Mouse (Mus musculus) liver, embryonic 11.5 days (tissue): ENCODE measurements around the gene Gm37240. TPM values are rescaled to one million over a fixed set of nuclear protein-coding genes. Genes with fewer than 3 reads are reported as not detected.

Source experiments
- ATAC-seq: fragments of 200-750 bp; cut with Nextera tagmentation; replicated peaks from 2 replicates; pipeline ENCODE4 v1.8.0; 2017; ENCODE audit warnings: moderate number of reproducible peaks, mild to moderate bottlenecking, moderate TSS enrichment, moderate library complexity; ENCODE audit not compliant: low FRiP score
- DNase-seq: peaks from one replicate; pipeline ENCODE4 v3.0.0-alpha.2; 2017; ENCODE audit warnings: low spot score
- H3K27ac ChIP-seq: fragments of 300-500 bp; sonication (generic); 2 replicates; pipeline ENCODE4 v1.5.1; 2014; ENCODE audit warnings: mild to moderate bottlenecking, low read depth, low read length, control low read depth
- H3K27me3 ChIP-seq: fragments of 300-500 bp; sonication (generic); replicated peaks from 2 replicates; pipeline ENCODE4 v1.6.1; 2014; ENCODE audit warnings: low read length, mixed read lengths; ENCODE audit not compliant: control insufficient read depth, insufficient read depth
- H3K36me3 ChIP-seq: fragments of 300-500 bp; sonication (generic); 2 replicates; pipeline ENCODE4 v1.6.1; 2014; ENCODE audit warnings: mild to moderate bottlenecking, low read length, moderate library complexity, mixed read lengths; ENCODE audit not compliant: control insufficient read depth, insufficient read depth
- H3K4me1 ChIP-seq: fragments of 300-500 bp; sonication (generic); replicated peaks from 2 replicates; pipeline ENCODE4 v1.6.1; 2014; ENCODE audit warnings: low read length, mixed read lengths; ENCODE audit not compliant: control insufficient read depth, insufficient read depth
- H3K4me2 ChIP-seq: fragments of 300-500 bp; sonication (generic); 2 replicates; pipeline ENCODE4 v1.6.1; 2014; ENCODE audit warnings: mild to moderate bottlenecking, control low read depth, moderate library complexity
- H3K4me3 ChIP-seq: fragments of 300-500 bp; sonication (generic); 2 replicates; pipeline ENCODE4 v1.5.1; 2014; ENCODE audit warnings: low read depth, low read length, control low read depth
- H3K9ac ChIP-seq: fragments of 300-500 bp; sonication (generic); 2 replicates; pipeline ENCODE4 v1.6.1; 2014; ENCODE audit warnings: low read depth, low read length, control low read depth
- H3K9me3 ChIP-seq: fragments of 300-500 bp; sonication (generic); 2 replicates; pipeline ENCODE4 v1.6.1; 2016; ENCODE audit warnings: low read length, inconsistent platforms, mixed read lengths; ENCODE audit not compliant: control insufficient read depth
- WGBS: fragments of 180-500 bp; shearing (Covaris S2); extraction: QIAGEN DNeasy Blood & Tissue Kit; methylation state at CpG from one replicate; pipeline ENCODE4 v1.1.7; 2014; 5-methylcytosine and 5-hydroxymethylcytosine counted together
- polyA plus RNA-seq: library from polyadenylated mRNA; unstranded; fragments of >200 nt; fragmentation: Nextera tagmentation; extraction: Ambion mirVana; gene quantifications from 2 replicates; pipeline ENCODE4 v1.2.1, GENCODE M21; 2014

The Gm37240 gene
- polyA plus RNA-seq, 1 experiment from 2014 or later: 1.6 TPM

GRCm38 (mm10) chr3:85148038-85148550 lies 739.2 kb downstream of the Gm37240 start:
- no peak overlapping the region for H3K4me3 ChIP-seq
- ATAC-seq (no peak), DNase-seq (no peak)
- H3K27me3 ChIP-seq: no peaks in the 10 kb centered on the region
- WGBS: 80% methylated on average over 6 of the region's 6 CpGs
- H3K4me1 ChIP-seq: no peaks in the 10 kb centered on the region
- no peak overlapping the region for H3K4me2 ChIP-seq
- no peaks in the 10 kb centered on the region for H3K36me3 ChIP-seq
- no peak overlapping the region for H3K27ac ChIP-seq
- no peaks in the 10 kb centered on the region for H3K9me3 ChIP-seq
- no peak overlapping the region for H3K9ac ChIP-seq

DNA sequence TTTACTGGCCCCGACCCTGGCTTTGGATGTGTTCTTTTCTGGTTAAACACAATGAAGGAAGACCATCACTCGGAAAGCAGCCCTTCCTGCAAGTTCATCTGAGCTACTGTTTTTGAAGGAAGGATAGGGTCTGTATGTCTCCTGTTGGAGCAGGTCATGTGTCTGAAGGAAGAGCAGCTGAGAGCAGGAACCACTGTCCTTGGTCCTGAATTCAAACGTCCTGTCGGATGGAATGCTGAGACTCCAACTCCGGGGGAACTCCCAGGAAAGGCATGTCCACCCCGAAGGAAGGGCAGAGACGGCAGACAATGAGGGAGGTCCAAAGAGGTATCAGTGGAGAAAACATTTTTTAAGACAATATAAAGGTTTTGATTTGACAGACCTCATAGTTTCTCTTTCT lies 741.8 kb downstream of the Gm37240 start:
- Histone ChIP-seq H3K4me1 (no peaks in the 10 kb centered on the region), H3K9ac (no peak overlapping the region), H3K27ac (no peak overlapping the region), H3K4me3 (no peak overlapping the region), H3K36me3 (no peaks in the 10 kb centered on the region), H3K9me3 (no peaks in the 10 kb centered on the region), H3K27me3 (no peaks in the 10 kb centered on the region), H3K4me2 (no peak overlapping the region)
- 31% methylated on average over 7 of the region's 7 CpGs for WGBS
- peak; percentile 36 for DNase-seq
- ATAC-seq: no peak

- ATAC-seq (no peak), DNase-seq (no peak)
- H3K36me3 ChIP-seq: no peaks in the 10 kb centered on the region
- no peaks in the 10 kb centered on the region for H3K27me3 ChIP-seq
- no peaks in the 10 kb centered on the region for H3K4me1 ChIP-seq
- H3K9ac ChIP-seq: no peak overlapping the region
- H3K4me2 ChIP-seq: no peak overlapping the region
- WGBS: 73% methylated on average over 4 of the region's 4 CpGs
- H3K27ac ChIP-seq: no peak overlapping the region
- H3K9me3 ChIP-seq: no peaks in the 10 kb centered on the region
- H3K4me3 ChIP-seq: no peak overlapping the region
Observed at GRCm38 (mm10) chr3:85145076-85145475, 742.2 kb downstream of the Gm37240 start.

DNA sequence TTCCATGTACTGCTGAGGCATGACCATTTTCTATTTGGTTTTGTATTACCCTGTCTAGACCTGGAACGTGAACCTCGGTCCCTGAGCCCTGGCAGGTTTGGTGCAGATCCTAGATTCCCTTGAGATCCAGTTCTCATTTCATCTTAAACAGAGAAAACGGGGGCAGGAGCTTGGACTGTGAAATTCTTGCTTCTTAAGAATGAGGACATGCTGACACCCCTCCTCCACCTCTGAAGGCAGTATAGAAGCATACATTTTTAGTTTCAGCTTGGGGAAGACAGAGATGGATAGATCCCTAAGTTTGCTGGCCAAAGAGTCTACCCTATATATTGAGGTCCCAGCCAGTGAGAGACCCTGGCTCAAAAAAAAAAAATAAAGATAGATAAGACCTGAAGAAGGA lies 742.9 kb downstream of the Gm37240 start:
- no peaks in the 10 kb centered on the region for H3K36me3 ChIP-seq
- no peak overlapping the region for H3K27ac ChIP-seq
- DNase-seq: no peak
- H3K4me3 ChIP-seq: no peak overlapping the region
- no peaks in the 10 kb centered on the region for H3K4me1 ChIP-seq
- 75% methylated on average over 3 of the region's 3 CpGs for WGBS
- no peak overlapping the region for H3K9ac ChIP-seq
- no peaks in the 10 kb centered on the region for H3K9me3 ChIP-seq
- ATAC-seq: no peak
- no peaks in the 10 kb centered on the region for H3K27me3 ChIP-seq
- H3K4me2 ChIP-seq: no peak overlapping the region

- no peak for DNase-seq
- ATAC-seq: no peak
Observed at GRCm38 (mm10) chr3:85140488-85140887, 746.8 kb downstream of the Gm37240 start.

DNA sequence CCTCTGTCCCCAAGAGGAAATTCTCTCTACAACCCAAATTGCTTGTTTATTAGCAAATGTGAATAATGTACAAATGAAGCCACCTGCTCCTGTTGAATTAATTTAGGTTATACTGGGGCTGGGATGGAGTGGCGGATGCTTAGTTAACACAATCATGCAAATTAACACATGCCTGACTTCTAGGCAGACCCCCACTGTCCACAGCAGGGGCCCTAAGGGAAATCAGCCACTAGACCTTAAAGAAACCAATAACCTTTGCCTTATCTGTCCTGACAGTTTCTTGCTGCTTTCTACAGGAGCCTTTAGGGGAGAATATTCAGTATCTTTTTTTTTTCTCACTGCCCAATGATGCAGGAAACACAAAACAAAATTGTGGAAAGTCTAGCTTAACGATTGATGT lies 748.9 kb downstream of the Gm37240 start:
- Histone ChIP-seq H3K9ac (no peak overlapping the region), H3K27ac (no peak overlapping the region), H3K36me3 (no peaks in the 10 kb centered on the region), H3K4me3 (no peak overlapping the region), H3K9me3 (no peaks in the 10 kb centered on the region), H3K4me1 (no peaks in the 10 kb centered on the region), H3K27me3 (no peaks in the 10 kb centered on the region), H3K4me2 (no peak overlapping the region)
- ATAC-seq (no peak), DNase-seq (no peak)
- 76% methylated on average over 2 of the region's 2 CpGs for WGBS

More at GRCm38 (mm10) chr3:85140488-85140887, 746.8 kb downstream of the Gm37240 start:
- Histone ChIP-seq H3K4me1 (no peaks in the 10 kb centered on the region), H3K36me3 (no peaks in the 10 kb centered on the region), H3K4me2 (no peak overlapping the region), H3K27ac (no peak overlapping the region), H3K4me3 (no peak overlapping the region), H3K9ac (no peak overlapping the region), H3K27me3 (no peaks in the 10 kb centered on the region), H3K9me3 (no peaks in the 10 kb centered on the region)
- WGBS: 51% methylated on average over 7 of the region's 7 CpGs

- WGBS: 90% methylated on average over 4 of the region's 4 CpGs
- Histone ChIP-seq H3K36me3 (no peaks in the 10 kb centered on the region), H3K9ac (no peak overlapping the region), H3K4me1 (no peaks in the 10 kb centered on the region), H3K27ac (no peak overlapping the region), H3K4me2 (no peak overlapping the region), H3K9me3 (no peaks in the 10 kb centered on the region), H3K4me3 (no peak overlapping the region), H3K27me3 (no peaks in the 10 kb centered on the region)
- no peak for DNase-seq
- ATAC-seq: no peak
Observed at GRCm38 (mm10) chr3:85133561-85133960, 753.8 kb downstream of the Gm37240 start.

GRCm38 (mm10) chr3:85131878-85132277 lies 755.4 kb downstream of the Gm37240 start:
- ATAC-seq: no peak
- DNase-seq: no peak
- WGBS: 73% methylated on average over 7 of the region's 7 CpGs

DNA sequence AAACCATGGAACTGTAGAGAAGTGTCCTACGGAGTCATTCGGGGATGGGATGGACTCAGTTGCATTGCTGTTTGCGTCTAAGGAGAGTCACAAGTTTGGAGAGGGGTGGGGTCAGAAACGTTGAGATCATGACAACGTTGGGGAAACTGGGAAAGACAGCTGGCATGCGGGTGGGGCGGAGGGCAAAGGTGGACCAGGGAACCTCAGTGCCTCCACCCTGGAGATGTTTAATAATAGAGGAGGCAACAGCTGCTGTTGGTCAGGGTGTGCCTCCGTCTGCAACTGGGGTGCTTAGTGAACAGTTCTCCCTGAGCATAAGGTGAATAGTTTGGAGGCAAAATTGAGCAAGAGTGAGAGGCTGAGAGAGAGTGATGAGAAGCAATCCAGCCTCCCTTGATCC lies 758.8 kb downstream of the Gm37240 start:
- Histone ChIP-seq H3K36me3 (no peaks in the 10 kb centered on the region), H3K9me3 (no peaks in the 10 kb centered on the region), H3K9ac (no peak overlapping the region), H3K4me3 (no peak overlapping the region), H3K27me3 (no peaks in the 10 kb centered on the region), H3K27ac (no peak overlapping the region), H3K4me1 (no peaks in the 10 kb centered on the region), H3K4me2 (no peak overlapping the region)
- 78% methylated on average over 8 of the region's 8 CpGs for WGBS
- ATAC-seq (no peak), DNase-seq (no peak)

More at GRCm38 (mm10) chr3:85131878-85132277, 755.4 kb downstream of the Gm37240 start:
- H3K4me3 ChIP-seq: no peak overlapping the region
- no peak overlapping the region for H3K27ac ChIP-seq
- H3K4me1 ChIP-seq: no peaks in the 10 kb centered on the region
- H3K27me3 ChIP-seq: no peaks in the 10 kb centered on the region
- H3K9ac ChIP-seq: no peak overlapping the region
- H3K4me2 ChIP-seq: no peak overlapping the region
- no peaks in the 10 kb centered on the region for H3K36me3 ChIP-seq
- H3K9me3 ChIP-seq: no peaks in the 10 kb centered on the region
